Mouse (Mus musculus) myocyte (in vitro differentiated cells): ENCODE results near the gene Ehbp1. TPM values are rescaled to one million over a fixed set of nuclear protein-coding genes. Genes with fewer than 3 reads are reported as not detected.

Experiments
- H3K27me3 ChIP-seq: one replicate; pipeline ENCODE4 v1.6.1; 2011; ENCODE audit not compliant: control insufficient read depth, insufficient read depth, insufficient read length
- H3K36me3 ChIP-seq: one replicate; pipeline ENCODE4 v1.6.1; 2011; ENCODE audit not compliant: control insufficient read depth, insufficient read depth
- H3K4me2 ChIP-seq: one replicate; pipeline ENCODE4 v1.6.1; 2011; ENCODE audit warnings: low read depth, control low read depth
- H3K4me3 ChIP-seq: one replicate; pipeline ENCODE4 v1.5.1; 2011; ENCODE audit warnings: mild to moderate bottlenecking, control low read depth, moderate library complexity
- H3K79me2 ChIP-seq: one replicate; pipeline ENCODE4 v1.6.1; 2011; ENCODE audit not compliant: control insufficient read depth, insufficient read depth
- H3ac ChIP-seq: one replicate; pipeline ENCODE4 v1.6.1; 2011; ENCODE audit not compliant: control insufficient read depth, insufficient read length
- CEBPB ChIP-seq: IDR thresholded peaks from 2 replicates; pipeline ENCODE4 v1.6.1; 2011; ENCODE audit warnings: mild to moderate bottlenecking, moderate library complexity; ENCODE audit not compliant: poor library complexity, insufficient read depth, severe bottlenecking
- E2F4 ChIP-seq: IDR thresholded peaks from one replicate; pipeline ENCODE4 v1.6.1; 2011; ENCODE audit warnings: mild to moderate bottlenecking, control low read depth, moderate library complexity; ENCODE audit not compliant: insufficient read depth
- MAX ChIP-seq: IDR thresholded peaks from one replicate; pipeline ENCODE4 v1.6.1; 2011; ENCODE audit warnings: low read depth, mild to moderate bottlenecking, control low read depth
- MYOD1 ChIP-seq, 3 experiments: IDR thresholded peaks; one replicate each; pipeline ENCODE4 v1.6.1; 2011; ENCODE audit warnings: control low read depth in 2 of 3, low read depth in 2 of 3, mild to moderate bottlenecking in 2 of 3, moderate library complexity in 1 of 3; ENCODE audit not compliant: insufficient read length in 2 of 3, control insufficient read depth in 1 of 3
- MYOG ChIP-seq, 3 experiments: IDR thresholded peaks; one replicate each; pipeline ENCODE4 v1.6.1; 2011; ENCODE audit warnings: control low read depth in 2 of 3, low read depth in 2 of 3, mild to moderate bottlenecking in 2 of 3; ENCODE audit not compliant: insufficient read length in 2 of 3, control insufficient read depth in 1 of 3, insufficient read depth in 1 of 3
- POLR2A ChIP-seq: IDR thresholded peaks from one replicate; pipeline ENCODE4 v1.6.1; 2011; ENCODE audit warnings: low read depth, mild to moderate bottlenecking, control low read depth, moderate library complexity; ENCODE audit not compliant: insufficient read length
- POLR2AphosphoS2 ChIP-seq: IDR thresholded peaks from one replicate; pipeline ENCODE4 v1.6.1; 2011; ENCODE audit warnings: low read depth, control low read depth; ENCODE audit not compliant: insufficient read length
- REST ChIP-seq: IDR thresholded peaks from one replicate; pipeline ENCODE4 v1.6.1; 2011; ENCODE audit warnings: mild to moderate bottlenecking, control low read depth, moderate library complexity; ENCODE audit not compliant: insufficient read depth, insufficient read length
- SRF ChIP-seq: IDR thresholded peaks from one replicate; pipeline ENCODE4 v1.6.1; 2011; ENCODE audit warnings: low read depth; ENCODE audit not compliant: control insufficient read depth, insufficient read length
- TCF12 ChIP-seq: IDR thresholded peaks from one replicate; pipeline ENCODE4 v1.6.1; 2011; ENCODE audit warnings: mild to moderate bottlenecking, control low read depth; ENCODE audit not compliant: poor library complexity, insufficient read depth, severe bottlenecking
- TCF3 ChIP-seq: IDR thresholded peaks from one replicate; pipeline ENCODE4 v1.6.1; 2011; ENCODE audit warnings: low read depth, control low read depth; ENCODE audit not compliant: insufficient read length
- USF1 ChIP-seq: IDR thresholded peaks from one replicate; pipeline ENCODE4 v1.6.1; 2011; ENCODE audit warnings: low read depth, mild to moderate bottlenecking, control low read depth, moderate library complexity
- polyA plus RNA-seq: library from polyadenylated mRNA; unstranded; fragments of >200 nt; fragmentation: generic; extraction: Trizol; gene quantifications from one replicate; pipeline ENCODE4 v1.2.1, GENCODE M21; 2012; ENCODE audit warnings: missing spikeins

Ehbp1 gene
- polyA plus RNA-seq, 1 experiment, result 4.0 TPM

- H3K4me2 ChIP-seq, result no peak overlapping the region
- H3K4me3 ChIP-seq, result no peak overlapping the region
- TF ChIP-seq TCF12 (no peak), POLR2AphosphoS2 (no peak), SRF (no peak), CEBPB (no peak), REST (no peak), E2F4 (no peak), MAX (no peak), POLR2A (no peak), TCF3 (no peak), MYOD1 (IDR thresholded peaks at IDR 0.05; ENCODE audit: control insufficient read depth in 1 of 3, insufficient read length in 2 of 3, low read depth in 2 of 3) (no peak), USF1 (no peak), MYOG (IDR thresholded peaks at IDR 0.05; ENCODE audit: control insufficient read depth in 1 of 3, insufficient read depth in 1 of 3, insufficient read length in 2 of 3, low read depth in 2 of 3) (no peak)
- H3K27me3 ChIP-seq, result no peaks in the 10 kb centered on the region
- no peaks in the 10 kb centered on the region for H3K79me2 ChIP-seq
- H3ac ChIP-seq, result no peak overlapping the region
- no peaks in the 10 kb centered on the region for H3K36me3 ChIP-seq
Measured at GRCm38 (mm10) chr11:22008817-22009216, 333.3 kb downstream of the Ehbp1 start.

- H3K4me2 ChIP-seq, result no peak overlapping the region
- H3K27me3 ChIP-seq, result no peaks in the 10 kb centered on the region
Measured at GRCm38 (mm10) chr11:22008129-22008596, 333.9 kb downstream of the Ehbp1 start.

GRCm38 (mm10) chr11:22007781-22008110 lies 334.3 kb downstream of the Ehbp1 start:
- Histone ChIP-seq H3K36me3 (no peaks in the 10 kb centered on the region), H3K4me3 (no peak overlapping the region), H3K27me3 (no peaks in the 10 kb centered on the region), H3ac (no peak overlapping the region), H3K79me2 (no peaks in the 10 kb centered on the region), H3K4me2 (no peak overlapping the region)
- no peak for TF ChIP-seq E2F4
- no peak for TF ChIP-seq SRF
- no peak for TF ChIP-seq POLR2AphosphoS2
- no peak for TF ChIP-seq REST
- no peak for TF ChIP-seq USF1
- TF ChIP-seq CEBPB, result no peak
- TF ChIP-seq MYOG (IDR thresholded peaks at IDR 0.05; ENCODE audit: control insufficient read depth in 1 of 3, insufficient read depth in 1 of 3, insufficient read length in 2 of 3, low read depth in 2 of 3), result no peak
- TF ChIP-seq POLR2A, result no peak
- no peak for TF ChIP-seq MAX
- TF ChIP-seq TCF3, result no peak
- no peak for TF ChIP-seq MYOD1 (IDR thresholded peaks at IDR 0.05; ENCODE audit: control insufficient read depth in 1 of 3, insufficient read length in 2 of 3, low read depth in 2 of 3)

More at GRCm38 (mm10) chr11:22008129-22008596, 333.9 kb downstream of the Ehbp1 start:
- Histone ChIP-seq H3K36me3 (no peaks in the 10 kb centered on the region), H3K4me3 (no peak overlapping the region), H3K79me2 (no peaks in the 10 kb centered on the region), H3ac (no peak overlapping the region)
- TF ChIP-seq MAX, result no peak
- TF ChIP-seq SRF, result no peak
- no peak for TF ChIP-seq CEBPB
- no peak for TF ChIP-seq POLR2A
- no peak for TF ChIP-seq TCF12
- no peak for TF ChIP-seq TCF3
- TF ChIP-seq E2F4, result no peak
- TF ChIP-seq MYOG (IDR thresholded peaks at IDR 0.05; ENCODE audit: control insufficient read depth in 1 of 3, insufficient read depth in 1 of 3, insufficient read length in 2 of 3, low read depth in 2 of 3), result no peak
- no peak for TF ChIP-seq POLR2AphosphoS2
- no peak for TF ChIP-seq MYOD1 (IDR thresholded peaks at IDR 0.05; ENCODE audit: control insufficient read depth in 1 of 3, insufficient read length in 2 of 3, low read depth in 2 of 3)

- H3ac ChIP-seq, result no peak overlapping the region
- no peak overlapping the region for H3K4me3 ChIP-seq
- H3K79me2 ChIP-seq, result no peaks in the 10 kb centered on the region
- H3K27me3 ChIP-seq, result no peaks in the 10 kb centered on the region
- H3K4me2 ChIP-seq, result no peak overlapping the region
- H3K36me3 ChIP-seq, result no peaks in the 10 kb centered on the region
- no peak for TF ChIP-seq TCF12
- TF ChIP-seq E2F4, result no peak
- no peak for TF ChIP-seq MYOG (IDR thresholded peaks at IDR 0.05; ENCODE audit: control insufficient read depth in 1 of 3, insufficient read depth in 1 of 3, insufficient read length in 2 of 3, low read depth in 2 of 3)
Measured at GRCm38 (mm10) chr11:22007088-22007780, 334.9 kb downstream of the Ehbp1 start.

- no peak overlapping the region for H3K4me2 ChIP-seq
- H3ac ChIP-seq, result no peak overlapping the region
- H3K27me3 ChIP-seq, result no peaks in the 10 kb centered on the region
- no peak overlapping the region for H3K4me3 ChIP-seq
- H3K79me2 ChIP-seq, result no peaks in the 10 kb centered on the region
- H3K36me3 ChIP-seq, result no peaks in the 10 kb centered on the region
- TF ChIP-seq POLR2A, result no peak
- TF ChIP-seq SRF, result no peak
- TF ChIP-seq E2F4, result no peak
- no peak for TF ChIP-seq TCF3
- no peak for TF ChIP-seq MYOD1 (IDR thresholded peaks at IDR 0.05; ENCODE audit: control insufficient read depth in 1 of 3, insufficient read length in 2 of 3, low read depth in 2 of 3)
- no peak for TF ChIP-seq MYOG (IDR thresholded peaks at IDR 0.05; ENCODE audit: control insufficient read depth in 1 of 3, insufficient read depth in 1 of 3, insufficient read length in 2 of 3, low read depth in 2 of 3)
Measured at GRCm38 (mm10) chr11:22006471-22007087, 335.5 kb downstream of the Ehbp1 start.
